Mouse (Mus musculus) testis, postnatal 10 days (tissue): ENCODE data around the gene Lrsam1.
"Not testable (repeated sequence)": the region's sequence is repeated elsewhere in the genome, so short reads cannot be mapped to it uniquely, and the experiment has no call there.

Experiments
- DNase-seq: peaks from one replicate; pipeline ENCODE4 v3.0.0; 2021; ENCODE audit warnings: low spot score

The Lrsam1 gene

GRCm38 (mm10) chr2:32961192-32961995, at the start of gene Lrsam1, which contains the start of gene Rpl12:
TSS of gene Lrsam1 (minus strand) at chr2:32961614.
TSS of gene Rpl12 (plus strand) at chr2:32961559.
- DNase-seq: peak; percentile 97

GRCm38 (mm10) chr2:33009055-33009454, 47.6 kb upstream of the Lrsam1 start:
- not testable (repeated sequence) for DNase-seq

GRCm38 (mm10) chr2:33005041-33005440, 43.6 kb upstream of the Lrsam1 start:
- no peak for DNase-seq

GRCm38 (mm10) chr2:33002144-33002543, 40.7 kb upstream of the Lrsam1 start:
- no peak for DNase-seq

GRCm38 (mm10) chr2:32999752-33000151, 38.3 kb upstream of the Lrsam1 start:
- no peak for DNase-seq

- no peak for DNase-seq
Measured at GRCm38 (mm10) chr2:32997792-32998191, 36.4 kb upstream of the Lrsam1 start.

GRCm38 (mm10) chr2:32997081-32997480, 35.7 kb upstream of the Lrsam1 start:
- no peak for DNase-seq

GRCm38 (mm10) chr2:32992130-32992529, 30.7 kb upstream of the Lrsam1 start:
- DNase-seq: no peak

- no peak for DNase-seq
Measured at GRCm38 (mm10) chr2:32990167-32990832, 28.9 kb upstream of the Lrsam1 start.

- no peak for DNase-seq
Measured at GRCm38 (mm10) chr2:32989376-32989775, 28.0 kb upstream of the Lrsam1 start.

GRCm38 (mm10) chr2:32985844-32986243, 24.4 kb upstream of the Lrsam1 start:
- DNase-seq: no peak

GRCm38 (mm10) chr2:32983617-32984016, 22.2 kb upstream of the Lrsam1 start:
- no peak for DNase-seq

- no peak for DNase-seq
Measured at GRCm38 (mm10) chr2:32982700-32983099, 21.3 kb upstream of the Lrsam1 start.

GRCm38 (mm10) chr2:32981725-32982271, 20.4 kb upstream of the Lrsam1 start, which contains the start of gene Slc2a8:
TSS of gene Slc2a8 (minus strand) at chr2:32982083.
- DNase-seq: peak; percentile 86

- DNase-seq: peak; percentile 58
Measured at GRCm38 (mm10) chr2:32981281-32981680, 19.9 kb upstream of the Lrsam1 start.

- no peak for DNase-seq
Measured at GRCm38 (mm10) chr2:32979675-32980074, 18.3 kb upstream of the Lrsam1 start.

- no peak for DNase-seq
Measured at GRCm38 (mm10) chr2:32978675-32979074, 17.3 kb upstream of the Lrsam1 start.

GRCm38 (mm10) chr2:32977114-32977513, 15.7 kb upstream of the Lrsam1 start:
- no peak for DNase-seq

GRCm38 (mm10) chr2:32974216-32974615, 12.8 kb upstream of the Lrsam1 start:
- DNase-seq: no peak

GRCm38 (mm10) chr2:32971235-32971634, 9.8 kb upstream of the Lrsam1 start:
- no peak for DNase-seq

- DNase-seq: no peak
Measured at GRCm38 (mm10) chr2:32969326-32969725, 7.9 kb upstream of the Lrsam1 start.

GRCm38 (mm10) chr2:32968024-32968614, 6.7 kb upstream of the Lrsam1 start:
- DNase-seq: no peak
